Mouse (Mus musculus) brain, adult 2 months (tissue): ENCODE data around the gene Tubb5.
A peak's percentile ranks its signal among the peaks of the same experiment; 100 is the strongest.

ENCODE experiments used
- DNase-seq: peaks from one replicate; pipeline ENCODE4 v3.0.0; 2011; ENCODE audit warnings: low read depth, low spot score

Tubb5 gene

GRCm38 (mm10) chr17:35825109-35825850 lies 12.8 kb downstream of the Tubb5 start:
- DNase-seq: no peak

DNA sequence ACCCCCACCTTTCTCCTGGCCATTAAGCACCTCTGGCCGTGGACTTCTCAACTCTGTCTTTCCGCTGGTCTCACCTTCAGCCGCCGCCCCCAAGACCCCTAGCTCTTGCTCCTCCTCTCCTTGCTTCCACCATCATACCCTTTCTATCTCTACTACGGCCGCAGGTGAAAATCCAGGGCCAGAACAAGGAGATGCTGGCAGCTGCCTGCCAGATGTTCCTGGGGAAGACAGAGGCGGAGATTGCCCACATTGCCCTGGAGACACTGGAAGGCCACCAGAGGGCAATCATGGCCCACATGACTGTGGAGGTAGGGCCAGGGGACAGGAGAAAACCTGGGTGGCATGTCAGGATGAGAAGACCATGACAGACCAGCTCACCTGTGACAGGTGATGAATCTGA lies 13.7 kb downstream of the Tubb5 start:
- no peak for DNase-seq

GRCm38 (mm10) chr17:35822964-35823937 lies 14.9 kb downstream of the Tubb5 start, which contains the start of gene Flot1:
Gene Flot1, plus strand, starts transcription at chr17:35823230.
- peak; percentile 90 for DNase-seq

DNA sequence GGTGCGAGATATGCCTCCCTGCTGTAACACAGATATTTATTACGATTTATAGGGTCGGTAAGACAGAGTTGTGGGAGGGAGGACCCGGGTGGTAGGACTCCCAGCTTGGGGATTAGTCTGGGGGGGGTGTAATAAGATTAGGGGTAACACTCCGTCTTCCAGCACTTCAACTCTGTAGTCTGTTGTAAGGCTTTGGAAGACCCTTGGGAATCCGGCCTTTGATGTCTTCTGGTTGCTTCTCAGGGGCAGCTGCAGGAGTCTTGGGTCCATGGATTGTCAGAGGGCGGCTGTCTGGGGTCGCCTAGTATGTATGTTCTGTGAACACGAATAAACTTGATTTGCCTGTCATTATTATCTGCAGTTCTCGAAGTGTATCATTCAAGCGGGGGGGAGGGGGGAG lies 15.5 kb downstream of the Tubb5 start:
- DNase-seq: no peak

DNA sequence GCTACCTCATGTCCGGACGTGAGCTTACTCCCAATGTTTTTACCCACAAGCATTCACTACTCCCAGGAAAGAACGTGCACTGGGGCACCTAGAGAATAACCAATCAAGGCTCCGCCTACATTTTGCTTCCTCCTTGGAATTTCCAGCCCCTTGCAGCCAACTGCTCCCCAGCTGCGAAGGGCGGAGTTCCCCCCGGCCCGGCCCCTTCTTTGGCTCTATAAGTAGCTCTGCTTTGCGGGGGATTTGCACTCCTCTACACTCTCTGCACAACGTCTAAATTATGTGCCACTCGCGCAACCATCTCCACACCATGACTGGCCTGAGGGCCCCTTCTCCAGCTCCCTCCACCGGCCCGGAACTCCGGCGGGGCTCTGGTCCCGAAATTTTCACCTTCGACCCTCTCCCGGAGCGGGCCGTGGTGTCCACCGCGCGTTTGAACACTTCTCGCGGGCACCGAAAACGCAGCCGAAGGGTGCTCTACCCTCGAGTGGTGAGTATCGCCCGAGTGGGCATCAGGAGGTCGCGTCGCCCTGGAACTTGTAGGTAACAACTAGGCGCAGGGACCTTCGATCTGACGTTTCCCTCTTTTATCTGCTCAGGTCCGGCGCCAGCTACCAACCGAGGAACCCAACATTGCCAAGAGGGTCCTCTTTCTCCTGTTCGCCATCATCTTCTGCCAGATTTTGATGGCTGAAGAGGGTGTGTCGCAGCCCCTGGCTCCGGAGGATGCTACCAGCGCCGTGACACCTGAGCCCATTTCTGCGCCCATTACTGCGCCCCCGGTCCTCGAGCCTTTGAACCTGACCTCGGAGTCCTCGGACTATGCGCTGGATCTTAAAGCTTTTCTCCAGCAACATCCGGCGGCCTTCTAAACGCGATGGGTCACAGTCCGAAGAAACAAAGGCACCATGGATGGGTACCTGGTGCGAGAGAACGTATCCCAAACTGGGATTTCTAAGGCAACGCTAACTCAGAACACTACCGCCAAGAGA lies 16.4 kb downstream of the Tubb5 start, which contains the start of gene Ier3:
Ier3 (plus strand) TSS at position 246 of the 992 bp plus-strand sequence.
- DNase-seq: peak; percentile 84

GRCm38 (mm10) chr17:35820111-35820510 lies 18.0 kb downstream of the Tubb5 start:
- no peak for DNase-seq

DNA sequence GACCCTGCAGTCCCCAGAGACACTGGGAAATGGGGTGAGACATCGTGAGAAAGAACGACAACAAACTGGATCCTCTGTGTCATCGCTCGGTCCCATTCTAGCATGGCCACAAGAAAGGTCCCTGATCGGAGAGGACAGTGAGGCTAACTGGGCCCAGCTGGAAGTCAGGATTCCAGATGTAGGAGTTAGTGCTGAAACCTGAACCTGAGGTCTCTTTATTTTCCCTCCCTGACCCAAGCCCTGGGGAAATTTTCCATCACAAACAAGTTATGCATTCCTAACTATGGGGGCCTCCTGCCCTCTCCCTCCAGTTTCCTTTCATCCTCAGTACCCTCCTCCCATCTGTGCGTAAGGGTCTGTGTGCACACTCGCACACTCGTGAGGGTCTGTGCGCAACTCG lies 20.9 kb downstream of the Tubb5 start:
- no peak for DNase-seq

DNA sequence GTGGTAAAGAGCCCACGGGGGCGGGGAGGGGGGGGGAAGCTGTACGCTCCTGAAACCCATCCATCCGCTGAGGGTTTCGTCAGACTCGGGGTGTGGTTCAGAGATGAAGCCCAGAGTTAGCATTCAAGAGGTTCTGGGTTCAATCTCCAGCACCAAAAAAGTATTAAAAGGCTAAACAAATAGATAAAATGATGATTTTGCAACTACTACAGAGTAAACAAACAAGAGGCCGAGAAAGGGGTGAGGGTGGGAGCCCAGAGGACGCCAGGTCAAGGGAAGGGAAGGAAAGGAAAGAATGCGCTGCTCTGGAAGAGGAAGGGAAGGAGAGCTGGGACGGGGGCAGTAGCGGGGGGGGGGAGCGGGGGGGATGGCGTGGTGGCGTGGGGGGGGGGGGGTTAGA lies 21.4 kb downstream of the Tubb5 start:
- DNase-seq: no peak

GRCm38 (mm10) chr17:35815836-35816235 lies 22.3 kb downstream of the Tubb5 start:
- DNase-seq: no peak

GRCm38 (mm10) chr17:35814678-35815077 lies 23.4 kb downstream of the Tubb5 start:
- no peak for DNase-seq

DNA sequence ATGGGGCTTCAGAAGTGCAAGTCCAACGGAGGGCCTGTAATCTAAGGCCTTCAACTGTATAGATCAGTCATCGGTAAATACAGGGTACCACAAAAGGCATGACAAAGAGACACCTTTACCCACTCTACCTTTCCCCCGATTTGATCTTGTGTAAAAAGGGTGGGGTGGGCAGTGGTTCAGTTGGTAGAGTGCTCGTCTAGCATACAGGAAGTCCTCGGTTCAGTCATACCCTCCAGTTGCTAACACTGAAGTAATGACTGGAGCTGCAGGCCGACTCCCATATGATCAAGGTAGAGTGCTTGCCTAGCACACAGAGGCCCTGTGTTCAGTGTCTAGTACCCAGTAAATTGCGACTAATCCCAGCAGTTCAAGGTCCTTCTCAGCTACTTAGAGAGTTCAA lies 24.5 kb downstream of the Tubb5 start:
- no peak for DNase-seq

DNA sequence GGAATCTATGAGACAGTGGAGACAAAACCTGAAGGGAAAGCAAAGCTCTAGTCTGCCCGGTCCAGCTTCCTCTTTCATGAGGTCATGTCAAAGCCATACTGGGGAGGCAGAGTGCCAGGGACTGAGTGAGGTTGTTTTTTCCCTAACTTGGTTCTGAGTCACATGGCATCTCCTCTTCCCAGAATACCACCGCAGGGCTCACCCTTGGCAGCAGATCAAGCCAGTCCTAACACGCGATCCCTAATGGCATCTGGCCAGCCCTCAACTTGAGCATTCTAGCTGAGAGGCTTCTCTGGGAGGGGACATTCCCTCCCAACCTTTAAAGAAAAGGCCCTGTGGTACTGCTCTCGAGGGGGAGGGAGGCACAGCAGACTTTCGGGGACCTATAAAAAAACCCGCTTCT lies 24.9 kb downstream of the Tubb5 start:
- DNase-seq: peak; percentile 79

DNA sequence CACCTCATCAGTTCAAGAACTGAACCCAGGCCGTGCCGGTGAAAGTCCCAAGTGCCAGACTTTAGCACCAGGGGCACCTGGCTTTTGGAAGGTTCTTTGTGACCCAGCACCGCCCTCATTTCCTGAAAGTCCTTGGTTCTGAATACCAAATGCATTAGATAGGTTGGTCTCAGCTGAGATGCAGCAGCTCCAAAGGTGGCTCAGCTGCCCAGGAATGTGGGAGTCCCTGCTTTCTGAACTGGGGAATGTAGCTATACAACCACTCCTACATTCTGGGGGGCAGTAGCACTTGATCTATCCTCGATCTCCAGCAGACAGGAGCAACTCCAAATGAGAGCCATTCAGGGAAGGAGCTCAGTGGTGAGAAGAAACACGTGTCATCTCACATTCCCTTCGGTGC lies 25.4 kb downstream of the Tubb5 start:
- no peak for DNase-seq

GRCm38 (mm10) chr17:35812307-35812706 lies 25.8 kb downstream of the Tubb5 start:
- DNase-seq: no peak

GRCm38 (mm10) chr17:35810900-35811648 lies 27.0 kb downstream of the Tubb5 start:
- DNase-seq: no peak

DNA sequence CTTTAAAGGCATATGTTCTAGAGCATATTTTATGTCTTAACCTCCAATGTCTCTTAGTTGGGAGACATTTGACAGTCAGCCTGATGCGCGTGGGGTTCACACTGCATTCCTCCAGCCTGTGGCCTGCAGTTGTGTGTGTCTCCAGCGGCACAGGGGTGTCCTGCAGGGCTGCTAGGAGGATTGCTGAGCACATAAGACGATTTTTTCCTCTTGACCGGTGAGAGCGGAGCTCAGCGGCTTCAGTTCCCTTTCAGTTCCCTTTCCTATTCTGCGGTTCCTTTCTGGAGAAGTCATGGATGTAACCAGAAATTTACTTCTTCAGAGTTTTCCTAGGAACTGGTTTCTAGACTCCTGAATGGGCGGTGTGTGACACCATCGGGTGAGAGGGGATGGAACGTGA lies 28.7 kb downstream of the Tubb5 start:
- DNase-seq: no peak

DNA sequence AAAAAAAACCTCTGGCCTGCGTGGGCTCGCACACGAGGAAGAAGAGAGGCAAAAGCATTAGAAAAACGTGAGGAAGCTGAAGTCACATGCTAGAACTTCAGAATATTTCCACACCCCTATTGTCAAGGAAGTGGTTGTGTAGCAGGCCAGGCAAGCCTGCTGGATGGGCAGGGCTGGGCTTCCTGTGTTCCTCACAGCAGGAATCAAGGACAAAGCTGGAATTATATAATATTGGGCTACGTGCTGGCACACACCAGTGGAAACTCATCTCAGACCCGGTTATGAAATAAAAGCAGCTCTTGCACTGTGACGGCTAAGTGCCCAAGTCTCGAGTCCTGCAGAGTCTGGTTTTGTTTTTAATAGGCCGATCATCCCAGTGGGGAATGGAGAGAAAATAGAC lies 30.0 kb downstream of the Tubb5 start:
- peak; percentile 64 for DNase-seq

DNA sequence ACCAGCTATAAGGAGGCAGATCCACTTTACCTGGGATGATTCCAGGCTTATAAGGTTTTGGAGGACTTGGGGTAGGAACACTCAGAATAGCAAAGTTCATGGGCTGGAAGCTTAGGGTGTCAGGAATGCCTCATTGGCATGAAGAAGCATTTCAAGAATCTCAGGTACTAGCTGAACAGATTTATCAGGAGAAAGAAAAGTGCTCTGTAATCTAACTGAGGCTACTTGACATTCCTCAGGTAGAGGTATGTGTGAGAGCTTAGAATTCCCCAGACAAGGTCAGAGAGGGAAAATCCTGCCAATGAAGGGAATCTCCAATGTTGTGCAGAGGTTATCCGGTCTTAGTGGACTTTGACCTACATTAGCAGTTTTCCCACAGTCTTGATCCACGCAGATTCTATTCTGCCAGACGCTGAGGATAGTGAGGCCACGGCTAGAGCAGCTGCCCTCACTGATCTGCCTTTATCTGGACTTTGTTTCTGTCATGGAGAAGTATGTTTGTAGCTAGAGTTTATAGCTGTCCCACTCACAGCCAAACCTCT lies 34.2 kb downstream of the Tubb5 start:
- no peak for DNase-seq

DNA sequence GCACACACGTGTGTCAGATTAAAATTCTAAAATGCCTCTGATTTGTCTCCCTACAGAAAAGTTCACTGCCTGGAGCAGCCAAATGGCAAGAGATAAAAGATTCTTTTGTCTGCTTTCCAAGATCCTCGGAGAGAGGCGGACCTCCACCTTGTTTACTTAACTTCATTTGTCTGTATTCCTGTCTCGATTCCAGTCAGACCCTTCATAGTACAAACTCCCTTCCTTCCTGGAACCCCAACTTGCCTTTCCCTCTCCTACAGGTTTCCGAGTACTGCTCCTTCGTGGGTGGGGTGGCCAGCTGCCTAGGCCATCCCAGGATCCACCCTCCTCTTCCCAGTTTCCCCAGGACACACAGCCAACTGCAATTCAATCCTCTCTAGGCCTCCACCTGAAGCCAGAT lies 35.1 kb downstream of the Tubb5 start:
- DNase-seq: no peak

- DNase-seq: no peak
Measured at GRCm38 (mm10) chr17:35800905-35801304, 37.2 kb downstream of the Tubb5 start.
